Mouse (Mus musculus): ENCODE measurements at regions not wholly inside any gene's neighbourhood (a gene's known extent, or its start where the extent isn't known, plus 50 kb on each side); places are given as distances from the start of the nearest gene placed in this dataset.

DNA sequence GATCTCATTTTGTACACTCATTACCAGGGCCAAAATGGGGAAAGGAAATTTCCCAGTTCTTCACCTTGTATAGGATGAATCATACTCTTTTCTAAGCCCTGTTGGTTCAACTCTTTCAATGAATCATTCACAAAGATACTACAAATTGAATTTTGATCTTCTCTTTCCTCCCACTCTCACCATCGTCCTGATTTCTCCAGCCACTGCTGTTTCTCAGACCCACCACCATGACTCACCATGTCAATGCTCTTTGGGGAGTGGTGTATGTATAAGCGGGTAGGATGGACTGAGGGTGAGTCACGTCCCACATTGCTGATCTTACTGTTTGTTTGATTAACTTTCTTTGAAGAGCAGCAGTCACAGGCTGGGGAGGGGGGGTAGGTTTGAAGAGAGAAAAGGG is 412.3 kb upstream of the Gm10131 start:
- no peak overlapping the region for H3K27ac ChIP-seq (ENCODE audit: insufficient read depth, low read length)
- no peaks in the 10 kb centered on the region for H3K27me3 ChIP-seq (ENCODE audit: control insufficient read depth, insufficient read depth, low read length)
- no peak overlapping the region for H3K4me3 ChIP-seq (replicated peaks; ENCODE audit: insufficient read depth, low read depth, low read length)
- DNase-seq, result no peak
- WGBS, result 90% methylated on average over 3 of the region's 3 CpGs
- TF ChIP-seq CTCF (IDR thresholded peaks at IDR 0.05; ENCODE audit: borderline replicate concordance, insufficient read depth, low read depth, low read length) (no peak), POLR2A (IDR thresholded peaks at IDR 0.05; ENCODE audit: borderline replicate concordance, insufficient read depth, low read length) (no peak)
- no peaks in the 10 kb centered on the region for H3K4me1 ChIP-seq (ENCODE audit: control insufficient read depth, insufficient read depth, low read length)

DNA sequence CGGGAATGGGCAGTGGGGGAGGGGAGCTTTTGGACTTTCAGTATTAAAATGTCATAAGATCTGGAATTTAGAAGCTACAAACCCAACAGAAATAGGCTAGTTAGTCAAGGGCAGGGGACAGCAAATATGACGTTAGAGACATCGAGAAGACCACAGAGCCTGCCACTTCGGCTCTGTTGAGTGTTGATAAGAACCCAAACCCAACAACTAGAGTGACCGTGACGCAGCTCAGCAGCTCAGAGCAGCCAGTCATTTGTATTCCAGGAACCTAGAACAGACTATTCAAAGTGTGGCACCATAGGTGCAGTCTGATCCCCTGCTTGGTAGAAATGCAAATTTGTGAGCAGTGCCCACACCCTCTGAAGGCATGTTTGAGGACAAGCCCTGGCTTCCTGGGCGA is 409.8 kb upstream of the Gm10131 start:
- no peaks in the 10 kb centered on the region for H3K27me3 ChIP-seq (ENCODE audit: control insufficient read depth, insufficient read depth, low read length)
- TF ChIP-seq CTCF (IDR thresholded peaks at IDR 0.05; ENCODE audit: borderline replicate concordance, insufficient read depth, low read depth, low read length) (no peak), POLR2A (IDR thresholded peaks at IDR 0.05; ENCODE audit: borderline replicate concordance, insufficient read depth, low read length) (no peak)
- H3K4me3 ChIP-seq (replicated peaks; ENCODE audit: insufficient read depth, low read depth, low read length), result no peak overlapping the region
- H3K27ac ChIP-seq (ENCODE audit: insufficient read depth, low read length), result no peak overlapping the region
- H3K4me1 ChIP-seq (ENCODE audit: control insufficient read depth, insufficient read depth, low read length), result no peaks in the 10 kb centered on the region
- no peak for DNase-seq
- WGBS, result 90% methylated on average over 7 of the region's 7 CpGs

DNA sequence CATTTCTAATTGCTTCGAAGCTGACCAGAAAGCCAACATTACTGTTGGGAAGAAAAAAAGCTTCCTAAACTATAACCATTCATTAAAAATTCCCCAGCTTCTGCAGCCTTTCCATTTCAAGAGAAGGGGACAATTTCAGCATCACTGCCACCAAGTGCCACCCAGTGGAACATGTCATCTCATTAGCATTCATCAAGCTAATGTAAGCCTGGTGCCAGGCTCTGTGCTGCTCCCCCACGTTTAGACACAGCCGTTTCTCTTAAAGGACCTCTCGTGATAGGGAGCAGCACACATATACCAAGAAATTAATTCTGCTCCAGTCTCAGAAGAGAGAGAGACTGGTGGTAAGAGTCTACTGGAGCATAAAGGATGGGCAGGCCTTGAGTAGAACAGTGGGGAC is 409.1 kb upstream of the Gm10131 start:
- H3K4me1 ChIP-seq (ENCODE audit: control insufficient read depth, insufficient read depth, low read length), result no peaks in the 10 kb centered on the region
- H3K27ac ChIP-seq (ENCODE audit: insufficient read depth, low read length), result no peak overlapping the region
- DNase-seq, result no peak
- WGBS, result 40% methylated on average over 4 of the region's 4 CpGs
- H3K27me3 ChIP-seq (ENCODE audit: control insufficient read depth, insufficient read depth, low read length), result no peaks in the 10 kb centered on the region
- no peak overlapping the region for H3K4me3 ChIP-seq (replicated peaks; ENCODE audit: insufficient read depth, low read depth, low read length)
- no peak for TF ChIP-seq CTCF (IDR thresholded peaks at IDR 0.05; ENCODE audit: borderline replicate concordance, insufficient read depth, low read depth, low read length)
- TF ChIP-seq POLR2A (IDR thresholded peaks at IDR 0.05; ENCODE audit: borderline replicate concordance, insufficient read depth, low read length), result no peak

DNA sequence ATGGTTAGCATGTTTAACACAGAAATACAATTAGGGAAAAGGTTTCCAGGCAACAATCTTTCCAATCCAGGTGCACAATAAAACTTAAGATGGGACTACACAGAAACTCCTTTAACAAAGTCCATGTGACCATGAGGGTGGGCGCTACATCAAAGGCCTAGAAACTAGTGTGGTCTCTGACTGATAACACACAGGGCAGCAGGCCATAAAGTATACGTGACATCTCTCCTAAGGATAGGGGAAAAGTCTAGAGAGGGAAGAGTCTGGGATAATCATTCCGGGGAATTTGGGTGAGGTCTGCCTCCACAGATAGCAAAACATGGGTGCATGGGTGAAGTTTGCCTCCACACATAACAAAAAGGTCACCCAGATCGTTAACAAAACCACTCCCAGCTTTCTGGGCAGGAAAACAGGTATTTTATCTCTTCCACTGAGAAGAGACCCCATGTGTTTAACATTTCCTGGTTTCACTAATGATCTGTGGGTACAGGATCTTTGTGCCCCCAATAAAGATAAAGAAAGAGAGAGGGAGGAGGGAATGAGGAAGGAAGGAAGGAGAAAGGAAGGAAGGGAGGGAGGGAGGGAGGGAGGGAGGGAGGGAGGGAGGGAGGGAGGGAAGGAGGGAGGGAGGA is 402.0 kb upstream of the Gm10131 start:
- no peak for TF ChIP-seq CTCF (IDR thresholded peaks at IDR 0.05; ENCODE audit: borderline replicate concordance, insufficient read depth, low read depth, low read length)
- H3K4me3 ChIP-seq (replicated peaks; ENCODE audit: insufficient read depth, low read depth, low read length), result no peak overlapping the region
- no peaks in the 10 kb centered on the region for H3K27me3 ChIP-seq (ENCODE audit: control insufficient read depth, insufficient read depth, low read length)
- no peak overlapping the region for H3K27ac ChIP-seq (ENCODE audit: insufficient read depth, low read length)
- WGBS, result 84% methylated on average over 4 of the region's 4 CpGs
- no peak for DNase-seq
- H3K4me1 ChIP-seq (ENCODE audit: control insufficient read depth, insufficient read depth, low read length), result no peaks in the 10 kb centered on the region

DNA sequence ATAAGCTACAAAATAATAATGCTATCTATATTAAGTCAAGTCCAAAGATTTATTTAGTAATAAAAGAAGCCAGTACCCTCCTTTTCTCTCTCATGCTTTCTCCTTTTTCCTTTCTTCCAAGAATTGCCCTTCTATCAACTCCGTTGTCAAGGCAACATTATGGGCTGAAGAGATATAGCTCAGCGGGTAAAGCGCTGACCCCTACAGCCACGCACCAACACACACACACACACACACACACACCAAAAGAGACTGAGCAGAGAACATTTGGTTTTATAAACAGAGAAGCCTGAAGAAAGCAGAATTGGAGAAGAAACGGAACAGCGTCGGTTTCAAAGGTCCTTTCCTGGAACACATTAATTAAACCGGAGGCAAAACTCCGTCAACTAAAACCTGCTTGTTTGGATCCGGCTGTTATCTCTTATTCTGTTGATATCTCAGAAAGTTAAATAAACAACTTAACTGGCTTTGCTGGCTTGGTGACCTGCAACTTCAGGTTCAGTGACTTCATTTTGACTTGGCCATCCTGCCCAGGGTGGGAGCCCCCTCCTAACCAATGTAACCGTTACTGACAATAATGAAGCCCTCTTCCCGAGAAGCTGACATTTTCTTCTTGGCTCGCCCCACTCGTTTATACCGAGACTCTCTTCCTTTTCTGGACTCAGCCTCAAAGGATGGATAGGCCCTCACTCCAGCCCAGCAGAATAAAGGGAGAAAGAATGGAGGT is 394.5 kb upstream of the Gm10131 start:
- TF ChIP-seq CTCF (IDR thresholded peaks at IDR 0.05; ENCODE audit: borderline replicate concordance, insufficient read depth, low read depth, low read length) (no peak), POLR2A (IDR thresholded peaks at IDR 0.05; ENCODE audit: borderline replicate concordance, insufficient read depth, low read length) (no peak)
- Histone ChIP-seq H3K4me1 (ENCODE audit: control insufficient read depth, insufficient read depth, low read length) (no peaks in the 10 kb centered on the region), H3K4me3 (replicated peaks; ENCODE audit: insufficient read depth, low read depth, low read length) (no peak overlapping the region), H3K27ac (ENCODE audit: insufficient read depth, low read length) (no peak overlapping the region), H3K27me3 (ENCODE audit: control insufficient read depth, insufficient read depth, low read length) (no peaks in the 10 kb centered on the region)
- DNase-seq, result no peak
- WGBS, result 70% methylated on average over 15 of the region's 15 CpGs

DNA sequence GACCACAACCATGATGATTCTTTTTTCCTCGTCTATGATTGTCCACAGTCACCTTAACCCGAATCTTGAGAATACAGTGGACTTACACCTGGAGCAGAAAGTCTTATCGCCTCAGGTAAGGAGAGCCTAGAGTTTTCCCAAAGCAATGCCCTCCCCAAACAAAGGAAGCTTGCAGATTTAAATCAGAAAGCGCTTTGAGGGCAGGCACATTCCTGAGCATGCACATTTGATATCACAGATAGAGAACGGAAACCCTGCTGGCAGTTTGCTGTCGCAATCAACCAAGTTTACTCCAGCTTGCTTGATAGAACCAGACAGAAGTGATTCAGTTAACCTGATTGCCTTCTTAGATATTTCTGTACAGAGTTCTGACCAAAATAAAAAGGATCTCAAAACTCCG is 393.6 kb upstream of the Gm10131 start:
- H3K27ac ChIP-seq (ENCODE audit: insufficient read depth, low read length), result no peak overlapping the region
- 87% methylated on average over 7 of the region's 7 CpGs for WGBS

DNA sequence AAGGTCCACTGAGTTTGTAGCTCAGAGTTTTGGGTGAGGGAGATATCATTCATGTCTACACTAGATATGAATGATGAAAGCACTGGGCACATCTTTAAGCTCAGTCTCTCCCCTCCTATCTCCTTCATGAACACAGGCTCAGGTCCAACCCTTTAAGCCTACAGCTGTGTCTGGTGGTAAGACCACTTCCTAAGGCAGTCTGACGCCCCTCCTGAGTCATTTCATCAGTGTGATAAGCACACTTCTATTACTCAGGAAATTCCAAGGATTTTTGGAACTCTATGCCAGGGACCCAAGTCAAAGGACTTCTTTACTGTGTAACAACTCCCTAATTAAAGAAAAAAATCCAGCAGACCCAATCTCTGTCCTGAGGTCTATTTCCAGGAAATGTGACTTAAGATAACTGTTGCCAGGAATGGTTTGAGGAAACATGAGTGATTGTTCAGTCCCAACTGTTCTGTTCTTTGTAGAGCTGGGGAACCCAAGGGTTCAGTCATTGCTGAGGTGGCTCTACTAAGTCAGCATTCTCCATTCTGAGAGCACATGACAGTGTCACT is 391.1 kb upstream of the Gm10131 start:
- TF ChIP-seq POLR2A (IDR thresholded peaks at IDR 0.05; ENCODE audit: borderline replicate concordance, insufficient read depth, low read length) (no peak), CTCF (IDR thresholded peaks at IDR 0.05; ENCODE audit: borderline replicate concordance, insufficient read depth, low read depth, low read length) (no peak)
- H3K27ac ChIP-seq (ENCODE audit: insufficient read depth, low read length), result no peak overlapping the region
- no peak overlapping the region for H3K4me3 ChIP-seq (replicated peaks; ENCODE audit: insufficient read depth, low read depth, low read length)
- no peaks in the 10 kb centered on the region for H3K4me1 ChIP-seq (ENCODE audit: control insufficient read depth, insufficient read depth, low read length)
- 79% methylated on average over 1 of the region's 1 CpGs for WGBS
- DNase-seq, result no peak
- no peaks in the 10 kb centered on the region for H3K27me3 ChIP-seq (ENCODE audit: control insufficient read depth, insufficient read depth, low read length)

More for the DNA sequence above, 393.6 kb upstream of the Gm10131 start:
- TF ChIP-seq POLR2A (IDR thresholded peaks at IDR 0.05; ENCODE audit: borderline replicate concordance, insufficient read depth, low read length), result no peak
- no peak for TF ChIP-seq CTCF (IDR thresholded peaks at IDR 0.05; ENCODE audit: borderline replicate concordance, insufficient read depth, low read depth, low read length)
- H3K4me1 ChIP-seq (ENCODE audit: control insufficient read depth, insufficient read depth, low read length), result no peaks in the 10 kb centered on the region
- no peak for DNase-seq
- no peak overlapping the region for H3K4me3 ChIP-seq (replicated peaks; ENCODE audit: insufficient read depth, low read depth, low read length)
- H3K27me3 ChIP-seq (ENCODE audit: control insufficient read depth, insufficient read depth, low read length), result no peaks in the 10 kb centered on the region

DNA sequence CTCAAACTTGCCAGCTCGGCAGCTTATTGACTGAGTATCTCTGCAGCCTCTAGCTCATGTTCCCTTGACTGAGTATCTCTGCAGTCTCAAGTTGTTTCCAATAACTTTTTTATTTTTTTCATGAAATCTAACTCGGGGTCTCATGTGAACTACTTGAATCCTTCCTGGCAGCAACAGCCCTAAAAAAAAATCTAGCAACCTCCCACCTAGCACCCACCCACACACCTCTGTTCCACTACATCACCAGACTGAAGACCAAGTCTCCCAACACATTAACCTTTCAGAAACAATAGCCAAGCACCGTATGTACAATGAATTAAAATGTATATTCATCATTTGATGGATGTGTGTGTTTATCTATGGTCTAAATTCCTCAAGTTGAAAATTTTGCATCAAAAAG is 387.7 kb upstream of the Gm10131 start:
- no peak for TF ChIP-seq POLR2A (IDR thresholded peaks at IDR 0.05; ENCODE audit: borderline replicate concordance, insufficient read depth, low read length)
- DNase-seq, result no peak
- H3K4me3 ChIP-seq (replicated peaks; ENCODE audit: insufficient read depth, low read depth, low read length), result no peak overlapping the region
- 79% methylated on average over 3 of the region's 3 CpGs for WGBS
- no peaks in the 10 kb centered on the region for H3K4me1 ChIP-seq (ENCODE audit: control insufficient read depth, insufficient read depth, low read length)
- H3K27ac ChIP-seq (ENCODE audit: insufficient read depth, low read length), result no peak overlapping the region
- no peaks in the 10 kb centered on the region for H3K27me3 ChIP-seq (ENCODE audit: control insufficient read depth, insufficient read depth, low read length)
